Mouse (Mus musculus) ES-Bruce4 (cell line): ENCODE measurements around the gene Hrh1.
A peak's percentile ranks its signal among the peaks of the same experiment; 100 is the strongest.

Experiments
- CTCF ChIP-seq: IDR thresholded peaks from one replicate; pipeline ENCODE4 v1.8.1; 2011; ENCODE audit warnings: low read depth, low read length
- EP300 ChIP-seq: IDR thresholded peaks from 2 replicates; pipeline ENCODE4 v1.6.1; 2011; ENCODE audit warnings: low read depth, low read length; ENCODE audit not compliant: insufficient read depth
- POLR2A ChIP-seq: IDR thresholded peaks from one replicate; pipeline ENCODE4 v1.8.1; 2011; ENCODE audit warnings: low read length; ENCODE audit not compliant: insufficient read depth

DNA sequence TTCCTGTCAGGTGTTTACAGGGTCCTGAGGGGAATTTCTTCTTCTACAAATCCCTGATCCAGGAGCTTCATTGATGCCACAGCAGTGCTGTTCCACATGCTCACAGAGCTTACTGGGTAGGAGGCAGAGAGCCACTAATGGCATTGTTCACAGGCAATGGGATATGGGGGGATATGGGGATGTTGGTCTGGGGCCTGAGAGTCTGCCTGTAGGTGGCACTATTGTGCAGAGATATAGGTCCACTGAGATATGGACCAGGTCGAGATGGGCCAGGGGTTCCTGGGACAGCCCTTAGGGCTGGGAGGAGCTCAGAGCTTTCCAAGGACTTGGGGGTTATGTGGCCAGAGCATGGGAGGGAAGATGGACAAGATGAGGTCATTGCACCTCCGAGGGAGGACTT is 42.6 kb downstream of the Hrh1 start:
- TF ChIP-seq POLR2A = no peak
- peak; percentile 21 for TF ChIP-seq CTCF
- no peak for TF ChIP-seq EP300
